Mouse (Mus musculus) hindbrain, embryonic 11.5 days (tissue): ENCODE data around the gene Samsn1. TPM values are rescaled to one million over a fixed set of nuclear protein-coding genes. Genes with fewer than 3 reads are reported as not detected.

Experiments
- ATAC-seq: fragments of 200-750 bp; cut with Nextera tagmentation; 2 replicates; pipeline ENCODE4 v1.8.0; 2017; ENCODE audit warnings: mild to moderate bottlenecking, moderate TSS enrichment, moderate library complexity; ENCODE audit not compliant: low FRiP score
- DNase-seq: peaks from one replicate; pipeline ENCODE4 v3.0.0-alpha.2; 2015; ENCODE audit warnings: low spot score
- H3K27ac ChIP-seq: fragments of 300-500 bp; sonication (generic); 2 replicates; pipeline ENCODE4 v1.5.1; 2014; ENCODE audit warnings: mild to moderate bottlenecking, low read depth, low read length
- H3K27me3 ChIP-seq: fragments of 300-500 bp; sonication (generic); 2 replicates; pipeline ENCODE4 v1.6.1; 2014; ENCODE audit warnings: mild to moderate bottlenecking, low read length, moderate library complexity, mixed read lengths; ENCODE audit not compliant: control insufficient read depth, insufficient read depth
- H3K36me3 ChIP-seq: fragments of 300-500 bp; sonication (generic); 2 replicates; pipeline ENCODE4 v1.6.1; 2014; ENCODE audit warnings: mild to moderate bottlenecking, low read length, moderate library complexity, mixed read lengths; ENCODE audit not compliant: control insufficient read depth, insufficient read depth
- H3K4me1 ChIP-seq: fragments of 300-500 bp; sonication (generic); replicated peaks from 2 replicates; pipeline ENCODE4 v1.6.1; 2014; ENCODE audit warnings: low read length, mixed read lengths; ENCODE audit not compliant: control insufficient read depth, insufficient read depth
- H3K4me2 ChIP-seq: fragments of 300-500 bp; sonication (generic); replicated peaks from 2 replicates; pipeline ENCODE4 v1.6.1; 2014; ENCODE audit warnings: mild to moderate bottlenecking, low read depth, low read length
- H3K4me3 ChIP-seq: fragments of 300-500 bp; sonication (generic); 2 replicates; pipeline ENCODE4 v1.5.1; 2014; ENCODE audit warnings: low read depth, low read length
- H3K9ac ChIP-seq: fragments of 300-500 bp; sonication (generic); 2 replicates; pipeline ENCODE4 v1.6.1; 2014; ENCODE audit warnings: low read depth, low read length
- H3K9me3 ChIP-seq: fragments of 300-500 bp; sonication (generic); 2 replicates; pipeline ENCODE4 v1.6.1; 2016; ENCODE audit warnings: low read length; ENCODE audit not compliant: control insufficient read depth
- WGBS: fragments of 180-500 bp; shearing (Covaris S2); extraction: QIAGEN DNeasy Blood & Tissue Kit; methylation state at CpG from one replicate; pipeline ENCODE4 v1.1.7; 2014; 5-methylcytosine and 5-hydroxymethylcytosine counted together
- polyA plus RNA-seq: library from polyadenylated mRNA; unstranded; fragments of >200 nt; fragmentation: Nextera tagmentation; extraction: Ambion mirVana; gene quantifications from 2 replicates; pipeline ENCODE4 v1.2.1, GENCODE M21; 2014

Gene Samsn1
- polyA plus RNA-seq, 1 experiment from 2014 or later = 1.9 TPM

GRCm38 (mm10) chr16:75970266-75970998, 51.6 kb downstream of the Samsn1 start:
- Histone ChIP-seq H3K36me3 (no peaks in the 10 kb centered on the region), H3K9ac (no peak overlapping the region), H3K27me3 (no peaks in the 10 kb centered on the region), H3K9me3 (no peaks in the 10 kb centered on the region), H3K4me2 (no peak overlapping the region), H3K27ac (no peak overlapping the region), H3K4me1 (no peaks in the 10 kb centered on the region), H3K4me3 (no peak overlapping the region)
- DNase-seq (no peak), ATAC-seq (no peak)
- WGBS = 82% methylated on average over 6 of the region's 6 CpGs

DNA sequence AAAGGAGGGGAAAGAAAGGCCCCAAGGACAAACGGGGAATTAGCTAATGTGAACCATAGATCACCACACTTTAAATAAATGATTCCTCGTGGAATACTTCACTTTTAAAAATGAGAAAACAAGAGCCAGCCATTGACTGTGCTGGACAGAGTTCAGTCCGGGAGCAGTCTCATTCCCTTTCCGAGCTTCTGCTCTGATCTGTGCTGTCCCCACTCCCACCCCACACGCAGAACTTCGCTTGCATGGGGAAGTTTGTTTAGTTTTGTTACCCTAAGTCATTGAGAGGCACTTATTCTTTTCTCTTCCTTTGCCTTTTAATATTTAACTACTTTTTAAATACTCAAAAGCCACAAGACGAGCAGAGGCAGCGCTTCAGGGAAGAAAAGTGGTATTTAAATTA, 60.1 kb downstream of the Samsn1 start:
- Histone ChIP-seq H3K27ac (no peak overlapping the region), H3K9ac (no peak overlapping the region), H3K9me3 (no peaks in the 10 kb centered on the region), H3K4me1 (no peaks in the 10 kb centered on the region), H3K4me3 (no peak overlapping the region), H3K27me3 (no peaks in the 10 kb centered on the region), H3K4me2 (no peak overlapping the region), H3K36me3 (no peaks in the 10 kb centered on the region)
- WGBS = 69% methylated on average over 8 of the region's 8 CpGs
- DNase-seq = no peak
- ATAC-seq = no peak

DNA sequence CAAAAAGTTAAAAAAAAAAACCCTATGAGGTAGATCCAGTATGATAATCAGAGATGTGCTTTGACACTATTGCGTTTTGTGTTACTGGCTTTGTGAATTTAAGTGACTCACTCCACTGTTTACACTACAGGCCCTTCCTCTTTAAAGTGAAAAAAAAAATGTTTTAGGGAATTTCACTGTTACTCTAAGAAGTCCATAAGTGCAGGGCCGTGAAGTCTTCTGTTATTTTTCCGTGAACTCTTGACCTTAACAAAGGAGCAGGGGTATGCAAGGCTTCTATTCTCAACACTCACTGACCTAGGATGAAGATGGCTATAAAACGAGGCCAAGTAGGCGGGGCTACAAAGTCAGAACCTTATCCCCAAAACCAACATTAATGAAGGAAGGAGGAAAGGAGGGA, 60.6 kb downstream of the Samsn1 start:
- ATAC-seq (no peak), DNase-seq (no peak)
- Histone ChIP-seq H3K27ac (no peak overlapping the region), H3K4me1 (no peaks in the 10 kb centered on the region), H3K9ac (no peak overlapping the region), H3K27me3 (no peaks in the 10 kb centered on the region), H3K4me3 (no peak overlapping the region), H3K4me2 (no peak overlapping the region), H3K36me3 (no peaks in the 10 kb centered on the region), H3K9me3 (no peaks in the 10 kb centered on the region)
- 58% methylated on average over 5 of the region's 5 CpGs for WGBS

DNA sequence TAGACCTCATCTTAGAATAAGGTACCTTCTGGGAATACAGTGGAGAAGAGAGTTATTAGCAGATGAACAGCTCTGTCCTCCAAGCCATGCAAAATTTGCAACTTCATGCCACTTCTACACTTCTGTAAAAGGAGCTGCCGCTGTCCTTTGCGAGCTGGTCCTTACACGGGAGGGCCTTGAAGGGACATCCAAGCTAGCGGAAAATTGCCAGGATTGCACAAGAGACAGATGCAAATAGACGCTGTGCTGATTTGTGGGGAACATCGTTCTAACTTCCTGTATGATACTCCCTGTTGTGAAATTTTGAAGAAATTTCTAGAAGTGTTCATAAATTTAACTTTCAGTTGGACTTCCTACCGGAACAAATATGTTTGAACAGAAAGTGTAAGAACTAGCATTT, 61.0 kb downstream of the Samsn1 start:
- Histone ChIP-seq H3K27ac (no peak overlapping the region), H3K9me3 (no peaks in the 10 kb centered on the region), H3K36me3 (no peaks in the 10 kb centered on the region), H3K4me2 (no peak overlapping the region), H3K9ac (no peak overlapping the region), H3K4me3 (no peak overlapping the region), H3K4me1 (no peaks in the 10 kb centered on the region), H3K27me3 (no peaks in the 10 kb centered on the region)
- no peak for ATAC-seq
- DNase-seq = no peak
- WGBS = 85% methylated on average over 7 of the region's 7 CpGs

- ATAC-seq = no peak
- DNase-seq = no peak
- no peaks in the 10 kb centered on the region for H3K36me3 ChIP-seq
- no peaks in the 10 kb centered on the region for H3K9me3 ChIP-seq
- no peak overlapping the region for H3K9ac ChIP-seq
- H3K4me3 ChIP-seq = no peak overlapping the region
- H3K27ac ChIP-seq = no peak overlapping the region
- H3K4me2 ChIP-seq = no peak overlapping the region
- H3K4me1 ChIP-seq = no peaks in the 10 kb centered on the region
- H3K27me3 ChIP-seq = no peaks in the 10 kb centered on the region
Observed at GRCm38 (mm10) chr16:75933357-75933756, 88.7 kb downstream of the Samsn1 start.

GRCm38 (mm10) chr16:75930222-75930553, 91.9 kb downstream of the Samsn1 start:
- DNase-seq = no peak
- no peaks in the 10 kb centered on the region for H3K36me3 ChIP-seq
- WGBS = 80% methylated on average over 4 of the region's 4 CpGs
- ATAC-seq = no peak
- no peak overlapping the region for H3K27ac ChIP-seq
- H3K27me3 ChIP-seq = no peaks in the 10 kb centered on the region
- H3K9me3 ChIP-seq = no peaks in the 10 kb centered on the region
- no peak overlapping the region for H3K4me2 ChIP-seq
- H3K4me1 ChIP-seq = no peaks in the 10 kb centered on the region
- no peak overlapping the region for H3K9ac ChIP-seq
- H3K4me3 ChIP-seq = no peak overlapping the region

GRCm38 (mm10) chr16:75929536-75930221, 92.4 kb downstream of the Samsn1 start:
- Histone ChIP-seq H3K4me2 (no peak overlapping the region), H3K9ac (no peak overlapping the region), H3K27me3 (no peaks in the 10 kb centered on the region), H3K9me3 (no peaks in the 10 kb centered on the region), H3K36me3 (no peaks in the 10 kb centered on the region), H3K27ac (no peak overlapping the region), H3K4me3 (no peak overlapping the region), H3K4me1 (no peaks in the 10 kb centered on the region)
- 63% methylated on average over 11 of the region's 11 CpGs for WGBS
- ATAC-seq (no peak), DNase-seq (peak; percentile 5)

- ATAC-seq (no peak), DNase-seq (no peak)
- Histone ChIP-seq H3K27me3 (no peaks in the 10 kb centered on the region), H3K4me3 (no peak overlapping the region), H3K36me3 (no peaks in the 10 kb centered on the region), H3K9me3 (no peaks in the 10 kb centered on the region), H3K4me1 (no peaks in the 10 kb centered on the region), H3K9ac (no peak overlapping the region), H3K4me2 (no peak overlapping the region), H3K27ac (no peak overlapping the region)
- WGBS = 76% methylated on average over 2 of the region's 2 CpGs
Observed at GRCm38 (mm10) chr16:75926511-75926910, 95.6 kb downstream of the Samsn1 start.

GRCm38 (mm10) chr16:75920870-75921269, 101.2 kb downstream of the Samsn1 start:
- no peaks in the 10 kb centered on the region for H3K4me1 ChIP-seq
- H3K27ac ChIP-seq = no peak overlapping the region
- ATAC-seq (no peak), DNase-seq (no peak)
- H3K4me2 ChIP-seq = no peak overlapping the region
- 73% methylated on average over 4 of the region's 4 CpGs for WGBS
- no peak overlapping the region for H3K9ac ChIP-seq
- H3K9me3 ChIP-seq = no peaks in the 10 kb centered on the region
- H3K4me3 ChIP-seq = no peak overlapping the region
- no peaks in the 10 kb centered on the region for H3K27me3 ChIP-seq
- no peaks in the 10 kb centered on the region for H3K36me3 ChIP-seq
